Mouse (Mus musculus): Measurements from ENCODE around the gene Milr1. TPM values are rescaled to one million over a fixed set of nuclear protein-coding genes. Genes with fewer than 3 reads are reported as not detected.
A peak's percentile ranks its signal among the peaks of the same experiment; 100 is the strongest.
"Not testable (repeated sequence)": the region's sequence is repeated elsewhere in the genome, so short reads cannot be mapped to it uniquely, and the experiment has no call there.

The Milr1 gene
- polyA plus RNA-seq, 1 experiment from 2014 or later, result 0.46 TPM

GRCm38 (mm10) chr11:106788775-106789459 lies 37.9 kb downstream of the Milr1 start, which contains the start of the genes Ddx5 and Cep95:
TSS of gene Ddx5 (minus strand) at chr11:106789185.
TSS of gene Cep95 (plus strand) at chr11:106789252.
- H3K9ac ChIP-seq (replicated peaks), result peak within 1 kb of the TSS; percentile 99
- ATAC-seq (ENCODE audit: low FRiP score), result peak; percentile 94
- H3K27me3 ChIP-seq (replicated peaks), result no peaks in the 10 kb centered on the region
- peak within 1 kb of the TSS; percentile 90 for H3K4me3 ChIP-seq (replicated peaks)
- peaks cover 28% of the 10 kb centered on the region for H3K36me3 ChIP-seq
- no peaks in the 10 kb centered on the region for H3K9me3 ChIP-seq (replicated peaks)
- WGBS, result under 1% methylated on average over 58 of the region's 58 CpGs
- H3K4me1 ChIP-seq, result peaks cover 38% of the 10 kb centered on the region
- H3K4me2 ChIP-seq, result peak within 1 kb of the TSS; percentile 63
- peak within 1 kb of the TSS; percentile 100 for H3K27ac ChIP-seq (replicated peaks)

- Histone ChIP-seq H3K36me3 (peaks cover 28% of the 10 kb centered on the region), H3K4me3 (replicated peaks) (peak overlapping the region; percentile 90)
- WGBS, result 0% methylated on average over 6 of the region's 6 CpGs
These were observed 38.6 kb downstream of the Milr1 start for GRCm38 (mm10) chr11:106789649-106790048.

GRCm38 (mm10) chr11:106793846-106794245 lies 42.8 kb downstream of the Milr1 start:
- no peak for ATAC-seq (ENCODE audit: low FRiP score)
- Histone ChIP-seq H3K27me3 (replicated peaks) (no peaks in the 10 kb centered on the region), H3K27ac (replicated peaks) (no peak overlapping the region), H3K9ac (replicated peaks) (0 out of 2 replicates have a peak overlapping the region, but pooled peaks have one; percentile 6), H3K4me1 (peaks cover 18% of the 10 kb centered on the region), H3K36me3 (peaks cover 47% of the 10 kb centered on the region), H3K4me3 (replicated peaks) (no peak overlapping the region), H3K9me3 (replicated peaks) (no peaks in the 10 kb centered on the region), H3K4me2 (no peak overlapping the region)
- WGBS, result 83% methylated on average over 4 of the region's 4 CpGs

More at GRCm38 (mm10) chr11:106789649-106790048, 38.6 kb downstream of the Milr1 start:
- ATAC-seq (ENCODE audit: low FRiP score), result no peak
- H3K9ac ChIP-seq (replicated peaks), result peak overlapping the region; percentile 82
- no peaks in the 10 kb centered on the region for H3K27me3 ChIP-seq (replicated peaks)
- H3K4me1 ChIP-seq, result peaks cover 37% of the 10 kb centered on the region
- no peaks in the 10 kb centered on the region for H3K9me3 ChIP-seq (replicated peaks)
- H3K27ac ChIP-seq (replicated peaks), result peak overlapping the region; percentile 100
- H3K4me2 ChIP-seq, result peak overlapping the region; percentile 63

GRCm38 (mm10) chr11:106795679-106796078 lies 44.7 kb downstream of the Milr1 start:
- Histone ChIP-seq H3K4me2 (no peak overlapping the region), H3K9me3 (replicated peaks) (no peaks in the 10 kb centered on the region), H3K4me1 (peaks cover 10% of the 10 kb centered on the region), H3K27me3 (replicated peaks) (no peaks in the 10 kb centered on the region), H3K36me3 (peaks cover 63% of the 10 kb centered on the region), H3K27ac (replicated peaks) (no peak overlapping the region), H3K9ac (replicated peaks) (no peak overlapping the region), H3K4me3 (replicated peaks) (no peak overlapping the region)
- ATAC-seq (ENCODE audit: low FRiP score), result no peak
- 80% methylated on average over 9 of the region's 9 CpGs for WGBS

GRCm38 (mm10) chr11:106802069-106802627 lies 51.1 kb downstream of the Milr1 start:
- H3K36me3 ChIP-seq, result peaks cover 73% of the 10 kb centered on the region
- no peaks in the 10 kb centered on the region for H3K9me3 ChIP-seq (replicated peaks)
- no peak overlapping the region for H3K4me2 ChIP-seq
- no peaks in the 10 kb centered on the region for H3K4me1 ChIP-seq
- no peaks in the 10 kb centered on the region for H3K27me3 ChIP-seq (replicated peaks)
- no peak for ATAC-seq (ENCODE audit: low FRiP score)
- H3K9ac ChIP-seq (replicated peaks), result no peak overlapping the region
- 90% methylated on average over 10 of the region's 10 CpGs for WGBS
- no peak overlapping the region for H3K4me3 ChIP-seq (replicated peaks)
- no peak overlapping the region for H3K27ac ChIP-seq (replicated peaks)

- 83% methylated on average over 1 of the region's 1 CpGs for WGBS
- peaks cover 53% of the 10 kb centered on the region for H3K36me3 ChIP-seq
These were observed 56.4 kb downstream of the Milr1 start for GRCm38 (mm10) chr11:106807442-106807841.

GRCm38 (mm10) chr11:106812410-106813136 lies 61.5 kb downstream of the Milr1 start:
- peaks cover 74% of the 10 kb centered on the region for H3K36me3 ChIP-seq
- no peaks in the 10 kb centered on the region for H3K4me1 ChIP-seq
- no peak overlapping the region for H3K9ac ChIP-seq (replicated peaks)
- H3K27ac ChIP-seq (replicated peaks), result no peak overlapping the region
- H3K4me3 ChIP-seq (replicated peaks), result no peak overlapping the region
- ATAC-seq (ENCODE audit: low FRiP score), result no peak
- WGBS, result 91% methylated on average over 7 of the region's 7 CpGs
- no peak overlapping the region for H3K4me2 ChIP-seq
- no peaks in the 10 kb centered on the region for H3K27me3 ChIP-seq (replicated peaks)
- H3K9me3 ChIP-seq (replicated peaks), result no peaks in the 10 kb centered on the region

More at GRCm38 (mm10) chr11:106807442-106807841, 56.4 kb downstream of the Milr1 start:
- not testable (repeated sequence) for ATAC-seq (ENCODE audit: low FRiP score); H3K4me1 ChIP-seq; H3K4me3 ChIP-seq (replicated peaks); H3K9me3 ChIP-seq (replicated peaks); H3K9ac ChIP-seq (replicated peaks); H3K27ac ChIP-seq (replicated peaks); H3K4me2 ChIP-seq; H3K27me3 ChIP-seq (replicated peaks)

- no peak overlapping the region for H3K4me3 ChIP-seq (replicated peaks)
- H3K9ac ChIP-seq (replicated peaks), result no peak overlapping the region
- H3K36me3 ChIP-seq, result peaks cover 81% of the 10 kb centered on the region
- H3K9me3 ChIP-seq (replicated peaks), result no peaks in the 10 kb centered on the region
- H3K27ac ChIP-seq (replicated peaks), result no peak overlapping the region
- ATAC-seq (ENCODE audit: low FRiP score), result no peak
- H3K4me1 ChIP-seq, result peaks cover 12% of the 10 kb centered on the region
- WGBS, result 90% methylated on average over 14 of the region's 14 CpGs
- H3K4me2 ChIP-seq, result no peak overlapping the region
- no peaks in the 10 kb centered on the region for H3K27me3 ChIP-seq (replicated peaks)
These were observed 63.7 kb downstream of the Milr1 start for GRCm38 (mm10) chr11:106814601-106815320.

- H3K9ac ChIP-seq (replicated peaks), result no peak overlapping the region
- no peaks in the 10 kb centered on the region for H3K9me3 ChIP-seq (replicated peaks)
- peaks cover 78% of the 10 kb centered on the region for H3K36me3 ChIP-seq
- no peaks in the 10 kb centered on the region for H3K27me3 ChIP-seq (replicated peaks)
- 96% methylated on average over 2 of the region's 2 CpGs for WGBS
- H3K27ac ChIP-seq (replicated peaks), result no peak overlapping the region
- no peak overlapping the region for H3K4me3 ChIP-seq (replicated peaks)
- no peak overlapping the region for H3K4me2 ChIP-seq
- no peak for ATAC-seq (ENCODE audit: low FRiP score)
- peaks cover 12% of the 10 kb centered on the region for H3K4me1 ChIP-seq
These were observed 64.3 kb downstream of the Milr1 start for GRCm38 (mm10) chr11:106815331-106815730.

GRCm38 (mm10) chr11:106815761-106816160 lies 64.7 kb downstream of the Milr1 start:
- Histone ChIP-seq H3K9ac (replicated peaks) (no peak overlapping the region), H3K4me3 (replicated peaks) (no peak overlapping the region), H3K27me3 (replicated peaks) (no peaks in the 10 kb centered on the region), H3K4me1 (peaks cover 12% of the 10 kb centered on the region), H3K27ac (replicated peaks) (no peak overlapping the region), H3K9me3 (replicated peaks) (no peaks in the 10 kb centered on the region), H3K36me3 (peaks cover 76% of the 10 kb centered on the region), H3K4me2 (no peak overlapping the region)
- ATAC-seq (ENCODE audit: low FRiP score), result no peak
- WGBS, result 95% methylated on average over 2 of the region's 2 CpGs

GRCm38 (mm10) chr11:106816316-106816715 lies 65.3 kb downstream of the Milr1 start:
- H3K4me1 ChIP-seq, result peaks cover 14% of the 10 kb centered on the region
- no peak overlapping the region for H3K4me2 ChIP-seq
- H3K27ac ChIP-seq (replicated peaks), result no peak overlapping the region
- H3K27me3 ChIP-seq (replicated peaks), result no peaks in the 10 kb centered on the region
- no peaks in the 10 kb centered on the region for H3K9me3 ChIP-seq (replicated peaks)
- no peak for ATAC-seq (ENCODE audit: low FRiP score)
- H3K9ac ChIP-seq (replicated peaks), result no peak overlapping the region
- H3K36me3 ChIP-seq, result peaks cover 74% of the 10 kb centered on the region
- WGBS, result 84% methylated on average over 7 of the region's 7 CpGs
- no peak overlapping the region for H3K4me3 ChIP-seq (replicated peaks)

Data from neural tube, embryonic 15.5 days (tissue).